Mouse (Mus musculus): ENCODE data around the gene Atp5d. TPM values are rescaled to one million over a fixed set of nuclear protein-coding genes. Genes with fewer than 3 reads are reported as not detected.

Gene Atp5d
- polyA plus RNA-seq, 1 experiment, result 606 TPM

GRCm38 (mm10) chr10:80139975-80140665 is 1.7 kb downstream of the Atp5d start:
- DNase-seq (ENCODE audit: extremely low spot score in 1 of 2, low spot score in 1 of 2), result no peak

GRCm38 (mm10) chr10:80140666-80141035 is 2.2 kb downstream of the Atp5d start, which contains the start of gene Cbarp:
TSS of gene Cbarp (minus strand) at chr10:80140835.
- no peak for DNase-seq (ENCODE audit: extremely low spot score in 1 of 2, low spot score in 1 of 2)

DNA sequence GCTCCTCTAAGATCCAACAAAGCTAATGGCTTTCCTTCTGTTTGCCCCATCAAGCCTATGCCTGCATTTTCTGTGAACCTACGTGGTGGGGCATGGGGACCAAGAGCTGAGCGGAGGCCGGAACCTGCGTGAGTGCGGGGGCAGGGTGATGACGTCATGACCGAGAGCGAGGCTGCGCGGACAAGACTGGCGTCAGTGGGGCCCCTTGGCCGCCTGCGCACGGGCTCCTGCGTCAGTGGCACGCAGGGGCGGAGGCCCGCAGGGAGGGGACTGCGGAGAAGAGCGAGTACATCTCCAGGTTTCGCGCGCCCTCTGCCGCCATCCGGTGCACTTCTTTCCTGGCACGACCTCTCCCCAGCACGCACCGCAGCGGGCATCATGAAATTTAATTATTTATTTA is 2.8 kb downstream of the Atp5d start:
- DNase-seq (ENCODE audit: extremely low spot score in 1 of 2, low spot score in 1 of 2), result peak; percentile 94 to 98

- DNase-seq (ENCODE audit: extremely low spot score in 1 of 2, low spot score in 1 of 2), result peak; percentile 95 to 98
Observed at GRCm38 (mm10) chr10:80141786-80142529, 3.5 kb downstream of the Atp5d start.

DNA sequence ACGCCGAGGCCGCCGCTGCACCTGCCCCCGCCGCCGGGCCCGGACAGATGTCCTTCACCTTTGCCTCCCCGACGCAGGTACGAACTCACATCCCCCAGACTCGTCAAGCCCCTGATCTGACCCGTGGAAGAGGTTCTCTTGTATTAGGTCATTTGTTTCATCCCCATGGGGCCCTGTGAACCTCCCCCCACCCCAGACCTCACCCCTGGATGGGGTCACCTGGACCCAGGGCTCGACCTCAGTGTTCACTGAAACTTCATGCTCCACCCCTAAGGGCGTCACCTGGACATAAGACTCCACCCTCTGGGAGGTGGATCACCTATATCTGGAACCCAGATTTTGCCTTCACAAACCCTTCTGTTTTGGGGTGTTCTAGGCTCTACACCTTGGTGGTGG is 4.1 kb downstream of the Atp5d start:
- no peak for DNase-seq (ENCODE audit: extremely low spot score in 1 of 2, low spot score in 1 of 2)

- DNase-seq (ENCODE audit: extremely low spot score in 1 of 2, low spot score in 1 of 2), result no peak
Observed at GRCm38 (mm10) chr10:80143664-80144063, 5.2 kb downstream of the Atp5d start.

DNA sequence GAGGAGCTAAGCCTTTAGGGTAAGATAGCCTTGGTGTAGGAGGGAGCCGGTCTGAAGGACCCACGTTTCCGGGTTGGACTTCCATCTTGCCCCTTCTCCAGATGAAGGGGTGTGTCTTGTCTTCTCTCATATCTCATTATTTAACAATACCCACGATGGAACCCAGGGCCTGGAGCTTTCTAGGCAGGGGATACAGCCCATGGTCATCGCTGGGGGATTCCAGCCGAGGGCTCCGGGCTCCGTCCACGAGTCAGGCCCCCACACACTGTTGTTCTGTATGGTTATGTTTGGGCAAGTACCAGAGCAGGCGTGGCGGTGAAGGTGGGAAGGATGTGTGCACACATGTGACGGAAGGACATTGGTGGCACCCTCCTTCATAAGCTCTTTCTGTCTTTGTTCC is 5.7 kb downstream of the Atp5d start:
- DNase-seq (ENCODE audit: extremely low spot score in 1 of 2, low spot score in 1 of 2), result no peak

- peak in 1 of 2 experiments; percentile 82 for DNase-seq (ENCODE audit: extremely low spot score in 1 of 2, low spot score in 1 of 2)
Observed at GRCm38 (mm10) chr10:80144864-80145838, 6.7 kb downstream of the Atp5d start.

DNA sequence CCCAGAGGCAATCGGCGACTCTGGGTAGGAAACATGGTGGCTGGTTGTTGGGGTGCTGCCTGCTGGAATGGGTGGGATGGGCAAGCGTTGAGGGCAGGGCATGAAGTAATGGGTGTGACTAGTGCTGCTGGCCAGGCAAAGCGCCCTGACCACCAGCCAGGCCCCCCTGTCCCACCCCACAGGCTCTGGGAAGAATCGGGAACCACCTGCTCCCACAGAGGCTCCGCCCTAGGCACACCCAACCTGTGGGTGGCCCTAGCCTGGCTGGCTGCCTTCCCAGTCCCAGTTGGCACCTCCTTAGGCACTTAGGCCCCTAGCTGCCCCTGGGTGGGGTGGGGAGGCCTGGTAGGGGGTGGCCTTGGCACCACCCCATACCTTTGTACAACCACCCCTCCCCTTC is 7.5 kb downstream of the Atp5d start:
- DNase-seq (ENCODE audit: extremely low spot score in 1 of 2, low spot score in 1 of 2), result peak in 1 of 2 experiments; percentile 50

- DNase-seq (ENCODE audit: extremely low spot score in 1 of 2, low spot score in 1 of 2), result no peak
Observed at GRCm38 (mm10) chr10:80146568-80147011, 8.2 kb downstream of the Atp5d start.

DNA sequence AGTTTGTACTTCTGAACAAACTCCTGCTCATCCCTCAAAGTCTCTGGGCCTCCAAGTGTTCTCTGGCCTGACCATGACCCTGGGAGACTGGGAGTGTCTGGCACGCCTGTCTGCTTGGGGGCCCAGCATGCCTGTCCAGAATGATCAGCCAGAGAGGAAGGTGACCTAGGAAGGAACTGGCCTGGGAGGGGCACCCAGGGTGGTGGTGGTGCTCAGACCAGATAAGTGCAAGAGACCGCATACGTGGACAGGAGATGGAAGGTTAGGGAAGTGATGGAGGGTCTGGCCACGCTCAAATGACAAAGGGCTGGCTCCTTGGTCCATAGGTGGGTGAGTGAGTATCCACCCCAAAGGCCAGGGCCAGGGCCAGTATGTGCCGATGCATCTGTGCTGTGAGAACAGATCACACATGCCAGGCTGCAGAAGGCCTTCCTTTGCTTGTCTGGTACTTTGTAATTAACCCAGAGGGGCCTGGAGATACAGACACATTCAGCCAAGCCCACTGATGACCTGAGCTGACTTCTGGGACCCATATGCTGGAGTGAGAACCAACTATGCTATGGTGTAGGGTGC is 8.8 kb downstream of the Atp5d start:
- DNase-seq (ENCODE audit: extremely low spot score in 1 of 2, low spot score in 1 of 2), result peak in 1 of 2 experiments; percentile 12

DNA sequence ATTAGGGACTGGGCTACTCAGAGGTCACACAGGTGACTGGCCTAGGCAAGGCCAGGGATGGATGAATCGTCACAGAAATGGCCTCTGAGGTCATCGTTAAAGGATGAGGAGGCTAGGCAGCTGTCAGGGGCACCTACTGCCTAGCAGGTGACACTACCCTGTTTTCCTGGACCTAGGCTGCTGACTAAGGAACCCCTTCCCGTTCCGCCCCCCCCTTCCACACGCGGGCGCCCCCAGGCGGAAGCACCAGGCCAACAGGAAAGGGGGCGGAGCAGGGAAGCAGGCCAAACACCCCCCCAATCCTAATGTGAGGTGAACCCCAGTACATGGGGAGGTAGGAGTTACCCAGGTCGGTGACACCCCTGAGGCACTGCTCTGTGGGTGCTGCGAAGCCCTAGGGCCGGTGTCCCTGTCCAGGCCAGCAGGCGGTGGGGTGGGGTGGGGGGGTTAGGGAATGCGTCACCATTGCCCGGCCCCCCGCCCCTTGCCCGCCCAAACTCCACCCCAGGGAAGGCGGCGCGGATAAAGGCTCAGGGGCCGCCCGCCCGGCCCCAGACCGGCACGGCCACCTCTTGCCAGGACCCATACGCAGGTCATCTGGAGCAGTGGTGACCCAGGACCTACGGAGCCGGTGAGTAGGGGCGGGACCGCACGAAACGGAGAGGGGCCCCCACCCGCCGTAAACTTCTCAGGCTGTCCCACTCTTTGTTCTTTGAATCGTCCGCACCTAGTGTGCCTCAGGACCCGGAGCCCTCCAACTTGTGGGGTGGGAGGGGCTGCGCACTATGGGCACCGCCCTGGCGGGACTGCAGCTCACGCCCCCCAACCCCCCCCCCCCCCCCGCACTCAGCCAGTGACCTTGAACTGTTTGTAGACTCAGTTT is 9.5 kb downstream of the Atp5d start, which contains the start of gene Midn:
Gene Midn (plus strand): TSS at position 554 of the 883 bp plus-strand sequence.
- peak in 1 of 2 experiments; percentile 80 for DNase-seq (ENCODE audit: extremely low spot score in 1 of 2, low spot score in 1 of 2)

GRCm38 (mm10) chr10:80148610-80149290 is 10.3 kb downstream of the Atp5d start:
- DNase-seq (ENCODE audit: extremely low spot score in 1 of 2, low spot score in 1 of 2), result peak; percentile 83 to 95

DNA sequence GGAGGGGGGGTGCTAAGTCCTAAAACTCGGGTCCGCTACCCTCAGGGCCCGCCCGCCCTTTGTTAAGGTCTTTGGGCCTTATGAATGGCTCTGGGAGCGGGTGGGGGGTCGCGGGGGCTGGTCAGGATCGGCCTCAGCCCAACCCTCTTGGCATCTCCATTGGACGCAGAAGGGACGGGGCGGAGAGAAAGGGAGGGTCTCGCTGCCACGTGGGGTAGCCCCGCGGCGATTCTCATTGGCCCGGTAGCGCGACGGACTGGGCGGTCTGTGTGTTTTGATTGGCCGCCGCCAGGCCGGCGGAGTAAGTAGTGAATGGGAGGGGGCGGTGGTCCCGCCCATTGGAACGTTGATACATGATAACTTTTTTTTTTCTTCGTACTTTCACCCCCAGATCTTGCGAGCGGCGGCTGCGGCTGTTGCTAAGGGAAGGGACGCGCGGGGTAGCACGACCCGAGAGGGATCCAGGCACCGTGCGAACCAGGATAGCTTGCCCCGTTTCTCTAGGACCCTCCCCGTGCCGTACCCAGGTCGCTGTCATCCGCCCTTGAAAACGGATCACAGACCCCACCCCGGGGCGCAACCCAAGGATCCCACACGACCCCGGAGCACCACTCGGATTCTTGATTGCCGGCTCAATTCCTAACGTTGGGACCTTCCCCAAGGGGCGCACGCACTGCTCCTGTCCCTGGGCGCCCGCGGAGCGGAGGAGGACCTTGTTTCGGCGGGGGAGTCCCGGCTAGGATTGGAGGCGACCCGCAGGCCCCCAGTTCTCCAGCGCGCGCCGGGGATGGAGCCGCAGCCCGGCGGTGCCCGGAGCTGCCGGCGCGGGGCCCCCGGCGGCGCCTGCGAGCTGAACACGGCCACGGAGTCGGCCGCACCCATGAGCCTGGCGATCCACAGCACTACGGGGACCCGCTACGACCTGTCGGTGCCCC is 11.1 kb downstream of the Atp5d start:
- peak; percentile 97 to 98 for DNase-seq (ENCODE audit: extremely low spot score in 1 of 2, low spot score in 1 of 2)

DNA sequence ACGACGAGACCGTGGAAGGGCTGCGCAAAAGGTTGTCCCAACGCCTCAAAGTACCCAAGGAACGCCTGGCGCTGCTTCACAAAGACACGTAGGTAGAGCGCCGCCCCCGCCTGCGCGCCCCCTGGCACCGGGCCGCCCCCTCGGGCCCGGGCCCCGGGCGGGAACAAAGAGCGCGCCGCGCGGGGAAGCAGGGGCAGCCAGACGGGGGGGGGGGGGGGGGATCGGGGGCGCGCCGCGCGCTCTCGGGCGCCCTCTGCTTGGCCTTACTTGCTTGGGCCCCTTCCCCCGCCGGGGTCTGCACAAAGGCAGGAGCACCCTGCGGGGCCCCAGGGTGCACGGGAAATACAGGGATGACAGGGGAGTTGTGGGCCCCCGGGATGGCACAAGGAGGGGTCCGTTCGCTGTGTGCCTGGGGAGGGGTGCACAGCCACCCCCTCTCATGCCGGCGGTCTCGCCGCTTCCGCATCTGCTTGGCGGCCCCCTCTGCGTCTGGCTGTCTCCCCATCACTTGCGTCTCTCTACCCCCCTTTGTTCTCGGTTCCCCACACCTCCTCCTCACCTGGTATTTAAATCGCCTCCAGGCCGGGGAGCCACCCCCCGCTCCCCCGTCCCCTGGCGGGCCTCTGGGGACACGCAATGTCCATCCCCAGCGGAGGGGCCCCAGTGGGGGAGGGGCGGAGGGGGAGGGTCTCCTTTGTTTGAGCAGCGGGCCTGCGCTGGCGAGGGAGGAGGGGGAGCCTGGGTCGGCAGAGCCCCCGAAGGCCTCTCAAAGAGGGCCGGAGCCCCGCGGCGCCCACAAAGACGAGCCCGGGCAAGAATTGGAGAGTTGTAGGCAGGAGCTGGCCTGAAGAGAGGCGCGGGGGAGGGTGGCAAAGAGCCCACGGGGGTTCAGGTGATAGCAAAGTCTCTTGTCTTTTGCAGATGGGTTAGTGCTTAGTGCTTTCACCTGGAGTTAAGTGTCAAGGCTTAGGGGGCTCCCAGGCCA is 12.1 kb downstream of the Atp5d start:
- DNase-seq (ENCODE audit: extremely low spot score in 1 of 2, low spot score in 1 of 2), result no peak

- peak in 1 of 2 experiments; percentile 70 for DNase-seq (ENCODE audit: extremely low spot score in 1 of 2, low spot score in 1 of 2)
Observed at GRCm38 (mm10) chr10:80151211-80152034, 13.0 kb downstream of the Atp5d start.
